Mouse (Mus musculus) stomach, embryonic 14.5 days (tissue): ENCODE data around the gene Rgma. TPM values are rescaled to one million over a fixed set of nuclear protein-coding genes. Genes with fewer than 3 reads are reported as not detected.

Experiments used
- ATAC-seq: fragments of 200-750 bp; cut with Nextera tagmentation; 2 replicates; pipeline ENCODE4 v1.8.0; 2017; ENCODE audit warnings: low read depth, moderate TSS enrichment; ENCODE audit not compliant: insufficient number of reproducible peaks, insufficient read depth, low FRiP score
- H3K27ac ChIP-seq: fragments of 300-500 bp; sonication (generic); 2 replicates; pipeline ENCODE4 v1.5.1; 2014; ENCODE audit warnings: mild to moderate bottlenecking, low read length, moderate library complexity, mixed read lengths
- H3K27me3 ChIP-seq: fragments of 300-500 bp; sonication (generic); 2 replicates; pipeline ENCODE4 v1.6.1; 2014; ENCODE audit warnings: low read length, control low read depth, mixed read lengths; ENCODE audit not compliant: control insufficient read depth, insufficient read depth
- H3K36me3 ChIP-seq: fragments of 300-500 bp; sonication (generic); 2 replicates; pipeline ENCODE4 v1.6.1; 2014; ENCODE audit warnings: mild to moderate bottlenecking, control low read depth, low read length, moderate library complexity, mixed read lengths; ENCODE audit not compliant: control insufficient read depth, insufficient read depth
- H3K4me1 ChIP-seq: fragments of 300-500 bp; sonication (generic); 2 replicates; pipeline ENCODE4 v1.6.1; 2014; ENCODE audit warnings: low read length, control low read depth, mixed read lengths; ENCODE audit not compliant: control insufficient read depth, insufficient read depth
- H3K4me2 ChIP-seq: fragments of 300-500 bp; sonication (generic); replicated peaks from 2 replicates; pipeline ENCODE4 v1.6.1; 2014; ENCODE audit warnings: low read depth, low read length, control low read depth
- H3K4me3 ChIP-seq: fragments of 300-500 bp; sonication (generic); 2 replicates; pipeline ENCODE4 v1.5.1; 2014; ENCODE audit warnings: low read depth, low read length, control low read depth
- H3K9ac ChIP-seq: fragments of 300-500 bp; sonication (generic); replicated peaks from 2 replicates; pipeline ENCODE4 v1.6.1; 2014; ENCODE audit warnings: low read depth, mild to moderate bottlenecking, control low read depth, low read length, moderate library complexity, mixed read lengths
- H3K9me3 ChIP-seq: fragments of 300-500 bp; sonication (generic); 2 replicates; pipeline ENCODE4 v1.6.1; 2016; ENCODE audit warnings: low read depth, low read length, control low read depth; ENCODE audit not compliant: control insufficient read depth
- WGBS: fragments of 180-500 bp; shearing (Covaris S2); extraction: QIAGEN DNeasy Blood & Tissue Kit; methylation state at CpG from one replicate; pipeline ENCODE4 v1.1.7; 2014; 5-methylcytosine and 5-hydroxymethylcytosine counted together
- polyA plus RNA-seq: library from polyadenylated mRNA; unstranded; fragments of >200 nt; fragmentation: Nextera tagmentation; extraction: Ambion mirVana; gene quantifications from 2 replicates; pipeline ENCODE4 v1.2.1, GENCODE M21; 2014

Gene Rgma
- polyA plus RNA-seq, 1 experiment from 2014 or later, result 30.5 TPM

DNA sequence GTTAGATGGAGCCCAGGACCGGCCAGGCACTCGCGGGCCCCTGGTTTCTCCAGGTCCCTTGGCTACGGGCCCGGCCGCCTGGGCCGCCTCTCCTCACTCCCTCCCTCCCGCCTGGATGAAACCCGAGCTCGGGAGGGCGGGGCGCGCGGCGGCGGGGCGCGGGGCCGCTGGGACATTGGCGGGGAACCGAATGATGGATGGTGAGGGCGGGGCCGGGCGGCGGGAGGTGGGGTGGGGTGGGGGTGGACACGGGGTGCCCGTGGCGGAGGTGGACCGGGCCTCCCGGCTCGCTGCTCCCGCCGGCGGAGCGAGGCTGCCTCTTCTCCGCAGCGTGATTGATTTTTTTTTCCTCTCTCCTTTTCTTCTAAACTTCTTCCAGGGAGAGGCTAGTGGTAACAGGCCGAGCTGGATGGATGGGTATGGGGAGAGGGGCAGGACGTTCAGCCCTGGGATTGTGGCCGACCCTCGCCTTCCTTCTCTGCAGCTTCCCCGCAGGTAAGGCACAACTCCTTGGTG, 15.8 kb downstream of the Rgma start:
- Histone ChIP-seq H3K9me3 (no peaks in the 10 kb centered on the region), H3K9ac (peak overlapping the region; percentile 86), H3K36me3 (peaks cover 3% of the 10 kb centered on the region; the same call in 1 of the 2 replicates), H3K27me3 (no peaks in the 10 kb centered on the region), H3K4me3 (peak overlapping the region; percentile 94), H3K27ac (peak overlapping the region; percentile 96), H3K4me1 (peaks cover 40% of the 10 kb centered on the region), H3K4me2 (peak overlapping the region; percentile 85)
- peak; percentile 89 for ATAC-seq
- 1% methylated on average over 36 of the region's 42 CpGs for WGBS

DNA sequence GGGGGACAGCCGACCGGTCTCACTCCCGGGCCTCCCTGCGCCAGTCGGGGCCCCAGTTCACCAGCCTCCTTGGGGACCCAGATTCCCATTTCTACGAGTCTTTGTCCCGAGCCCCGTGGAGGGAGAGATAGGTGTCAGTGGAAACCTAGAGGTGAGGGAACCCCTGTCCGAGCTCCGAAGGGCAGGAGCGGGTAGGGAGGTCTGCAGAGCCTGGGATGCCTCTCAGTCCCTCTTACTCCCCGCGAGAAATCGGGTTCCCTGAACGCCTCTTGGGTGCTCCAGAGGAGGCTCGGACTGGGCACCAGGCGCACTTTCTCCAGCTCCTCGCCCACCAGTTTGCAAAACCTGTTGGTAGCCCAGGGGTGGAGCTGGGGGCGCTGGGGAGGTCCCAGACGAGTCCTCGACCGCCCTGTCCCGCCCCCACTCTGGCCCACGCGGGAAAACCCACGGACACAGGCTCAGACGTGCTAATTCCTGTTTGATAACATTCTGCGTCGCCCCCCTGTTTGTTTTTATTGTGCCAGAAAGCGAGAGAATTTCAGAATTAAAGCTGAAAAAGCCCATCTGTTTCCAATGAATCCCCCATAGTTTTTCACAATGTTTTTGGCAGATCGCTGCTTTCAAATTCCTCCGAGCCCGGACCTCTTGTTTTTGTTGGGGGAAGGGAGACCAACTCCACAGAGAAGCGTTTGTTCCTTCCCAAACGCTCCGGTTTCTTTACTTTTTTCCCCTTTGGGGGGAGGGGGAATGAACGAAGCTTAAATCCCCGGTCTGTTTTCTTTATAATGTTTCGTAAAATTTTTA, 16.4 kb downstream of the Rgma start:
- H3K4me2 ChIP-seq, result peak overlapping the region; percentile 85
- peaks cover 47% of the 10 kb centered on the region for H3K4me1 ChIP-seq
- peak overlapping the region; percentile 94 for H3K4me3 ChIP-seq
- under 1% methylated on average over 39 of the region's 39 CpGs for WGBS
- peaks cover 3% of the 10 kb centered on the region; the same call in 1 of the 2 replicates for H3K36me3 ChIP-seq
- H3K27me3 ChIP-seq, result no peaks in the 10 kb centered on the region
- H3K9me3 ChIP-seq, result no peaks in the 10 kb centered on the region
- peak overlapping the region; percentile 96 for H3K27ac ChIP-seq
- peak overlapping the region; percentile 86 for H3K9ac ChIP-seq
- peak; percentile 25; the same call in 1 of the 2 replicates for ATAC-seq

DNA sequence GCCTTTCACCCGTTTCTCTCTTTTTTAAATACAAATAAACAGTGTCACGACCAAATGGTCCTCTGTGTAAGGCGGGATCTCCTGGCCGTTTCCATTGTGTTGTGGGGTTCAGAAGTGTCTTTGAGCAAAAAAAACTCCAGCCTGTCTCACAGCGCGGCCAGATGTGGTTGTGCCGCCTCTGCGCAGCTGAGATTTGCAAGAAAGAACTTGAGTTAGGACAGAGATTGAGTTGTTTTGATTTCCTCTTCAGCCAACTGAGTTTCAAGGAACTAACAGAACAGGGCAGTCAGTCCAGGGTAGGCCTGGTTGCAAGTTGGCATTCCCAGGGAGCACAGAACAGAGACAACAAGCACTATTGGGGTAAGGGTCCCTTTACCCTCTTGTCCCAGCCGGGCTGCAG, 17.1 kb downstream of the Rgma start:
- H3K4me2 ChIP-seq, result peak overlapping the region; percentile 85
- ATAC-seq, result no peak
- H3K27ac ChIP-seq, result peak overlapping the region; percentile 96
- peak overlapping the region; percentile 86 for H3K9ac ChIP-seq
- H3K36me3 ChIP-seq, result peaks cover 3% of the 10 kb centered on the region; the same call in 1 of the 2 replicates
- H3K4me1 ChIP-seq, result peaks cover 50% of the 10 kb centered on the region
- peak overlapping the region; percentile 94 for H3K4me3 ChIP-seq
- WGBS, result 2% methylated on average over 9 of the region's 9 CpGs
- no peaks in the 10 kb centered on the region for H3K9me3 ChIP-seq
- no peaks in the 10 kb centered on the region for H3K27me3 ChIP-seq

DNA sequence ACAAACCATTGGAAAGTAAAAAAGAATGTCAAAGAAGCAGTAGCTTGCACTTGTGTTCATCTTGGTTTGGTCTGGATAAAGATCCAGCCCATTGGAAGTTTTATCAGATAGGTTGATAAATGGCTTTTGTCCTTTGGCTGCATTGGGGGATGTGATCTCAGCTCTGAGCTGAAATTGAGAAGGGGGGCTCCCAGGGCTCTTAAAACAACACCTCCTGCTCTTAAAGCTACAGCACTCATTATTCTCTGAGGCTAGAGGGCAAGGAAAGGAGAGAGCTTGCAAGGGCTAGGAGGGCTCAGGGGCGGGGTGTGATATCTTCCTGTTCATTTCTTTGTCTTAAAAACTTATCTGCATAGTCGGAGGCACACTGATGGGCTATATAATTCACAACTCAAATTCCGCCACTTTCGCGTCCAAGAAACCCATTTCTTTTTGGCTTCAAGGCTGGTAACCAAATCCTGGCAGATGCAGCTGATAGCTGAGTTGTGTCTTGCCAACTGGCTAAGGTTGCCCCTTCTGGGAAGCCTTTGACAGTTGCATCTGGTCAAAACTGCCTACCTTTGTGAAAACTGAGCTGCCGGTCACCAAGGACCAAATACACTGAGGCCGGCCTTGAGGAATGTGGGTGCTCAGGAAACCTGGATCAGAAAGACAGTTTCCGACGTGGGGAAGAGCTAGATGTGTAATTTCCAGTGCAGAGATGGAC, 18.2 kb downstream of the Rgma start:
- H3K4me3 ChIP-seq, result peak overlapping the region; percentile 94
- H3K9ac ChIP-seq, result peak overlapping the region; percentile 86
- peaks cover 3% of the 10 kb centered on the region; the same call in 1 of the 2 replicates for H3K36me3 ChIP-seq
- H3K9me3 ChIP-seq, result no peaks in the 10 kb centered on the region
- no peaks in the 10 kb centered on the region for H3K27me3 ChIP-seq
- ATAC-seq, result no peak
- peaks cover 61% of the 10 kb centered on the region for H3K4me1 ChIP-seq
- WGBS, result 21% methylated on average over 9 of the region's 9 CpGs
- peak overlapping the region; percentile 85 for H3K4me2 ChIP-seq
- H3K27ac ChIP-seq, result peak overlapping the region; percentile 21; the same call in 1 of the 2 replicates

DNA sequence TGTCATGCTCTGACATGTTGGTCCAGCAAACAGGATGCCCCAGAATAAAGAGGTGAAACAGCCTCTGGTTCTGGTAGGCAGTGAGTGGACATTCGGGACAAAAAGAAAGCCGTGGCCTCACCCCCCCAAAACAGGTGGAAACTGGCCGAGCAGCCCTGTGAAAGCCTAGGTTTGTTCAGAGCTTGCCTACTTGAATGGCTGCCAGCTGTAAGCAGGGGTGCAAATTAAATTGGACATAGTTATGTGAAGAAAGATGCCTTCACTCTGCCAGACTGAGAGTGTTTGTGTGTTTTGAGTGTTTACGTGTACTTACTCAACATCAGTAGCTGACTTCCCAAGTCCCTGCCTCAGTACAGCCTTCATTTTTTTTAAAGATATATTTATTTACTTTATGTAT, 18.7 kb downstream of the Rgma start:
- no peak for ATAC-seq
- 36% methylated on average over 4 of the region's 4 CpGs for WGBS
- H3K27ac ChIP-seq, result peak overlapping the region; percentile 21; the same call in 1 of the 2 replicates
- H3K9me3 ChIP-seq, result no peaks in the 10 kb centered on the region
- peaks cover 3% of the 10 kb centered on the region; the same call in 1 of the 2 replicates for H3K36me3 ChIP-seq
- no peaks in the 10 kb centered on the region for H3K27me3 ChIP-seq
- peaks cover 66% of the 10 kb centered on the region for H3K4me1 ChIP-seq
- peak overlapping the region; percentile 85 for H3K4me2 ChIP-seq
- peak overlapping the region; percentile 94; the same call in 1 of the 2 replicates for H3K4me3 ChIP-seq
- H3K9ac ChIP-seq, result peak overlapping the region; percentile 86; the same call in 1 of the 2 replicates

DNA sequence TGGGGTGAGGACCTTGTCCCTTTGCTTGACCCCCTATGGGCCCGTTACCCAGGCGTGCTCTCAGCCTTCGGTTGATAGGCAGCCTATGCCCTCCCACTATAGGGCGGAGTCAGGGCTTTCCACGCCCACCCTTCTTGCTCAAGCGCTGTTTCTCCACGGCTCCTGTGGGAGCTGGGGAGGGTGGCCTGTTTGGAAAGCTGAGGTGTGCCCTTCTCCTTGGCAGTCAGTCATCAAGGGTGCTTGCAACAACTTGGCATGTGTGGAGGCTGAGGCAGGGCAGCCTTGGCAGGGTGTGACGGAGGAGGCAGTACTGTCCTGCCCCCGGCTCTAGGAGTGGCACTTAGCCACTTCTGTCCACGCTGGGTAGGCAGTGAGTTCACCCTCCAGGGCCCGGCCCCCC, 23.0 kb downstream of the Rgma start:
- Histone ChIP-seq H3K9ac (no peak overlapping the region), H3K27ac (peak overlapping the region; percentile 48; the same call in 1 of the 2 replicates), H3K4me2 (peak overlapping the region; percentile 44), H3K27me3 (no peaks in the 10 kb centered on the region), H3K9me3 (no peaks in the 10 kb centered on the region), H3K4me3 (no peak overlapping the region), H3K36me3 (peaks cover 5% of the 10 kb centered on the region), H3K4me1 (peaks cover 65% of the 10 kb centered on the region)
- 14% methylated on average over 11 of the region's 11 CpGs for WGBS
- ATAC-seq, result peak; percentile 38; the same call in 1 of the 2 replicates

DNA sequence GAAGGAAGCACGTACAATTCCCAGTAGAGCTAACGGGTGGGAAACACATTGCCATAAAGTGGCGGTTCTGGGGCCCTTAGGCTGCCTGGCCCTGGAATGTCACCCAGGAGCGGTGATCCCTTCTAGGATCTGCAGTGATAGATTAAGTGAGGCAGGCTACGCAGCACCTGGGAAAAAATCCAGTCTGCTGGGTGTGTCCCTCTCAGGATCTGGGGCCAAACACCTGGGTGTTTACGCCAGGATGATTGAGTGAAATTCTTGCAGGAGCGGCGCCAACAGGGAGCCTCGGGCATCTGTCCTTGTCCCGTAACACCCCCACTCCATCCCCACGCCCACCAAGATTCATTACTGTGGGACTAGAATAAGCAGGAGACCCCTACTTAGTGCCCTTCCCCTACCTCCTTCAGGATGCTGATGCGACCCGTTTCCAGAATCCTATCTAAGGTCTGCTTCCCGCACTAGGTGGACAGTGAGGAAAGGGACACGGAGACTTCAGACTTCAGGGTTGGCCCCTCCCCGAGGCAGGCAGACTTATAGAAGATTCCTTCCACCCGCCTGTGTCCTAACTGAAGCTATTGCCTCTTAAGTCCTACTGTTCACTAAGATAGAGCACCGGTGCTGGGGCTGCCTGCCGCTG, 23.6 kb downstream of the Rgma start:
- peak overlapping the region; percentile 0; the same call in 1 of the 2 replicates for H3K4me3 ChIP-seq
- WGBS, result 14% methylated on average over 19 of the region's 19 CpGs
- peaks cover 59% of the 10 kb centered on the region for H3K4me1 ChIP-seq
- peak overlapping the region; percentile 48; the same call in 1 of the 2 replicates for H3K27ac ChIP-seq
- H3K4me2 ChIP-seq, result peak overlapping the region; percentile 44
- ATAC-seq, result peak; percentile 3; the same call in 1 of the 2 replicates
- H3K36me3 ChIP-seq, result peaks cover 5% of the 10 kb centered on the region
- H3K9ac ChIP-seq, result no peak overlapping the region
- H3K9me3 ChIP-seq, result no peaks in the 10 kb centered on the region
- H3K27me3 ChIP-seq, result no peaks in the 10 kb centered on the region
